Mouse (Mus musculus) cortical plate, adult 2 months (tissue): ENCODE results near the gene Thrb. TPM values are rescaled to one million over a fixed set of nuclear protein-coding genes. Genes with fewer than 3 reads are reported as not detected.

Experiments used
- H3K27ac ChIP-seq: fragments of 200-500 bp; 2 replicates; pipeline ENCODE4 v1.5.1; 2012; ENCODE audit warnings: low read length, control low read depth, inconsistent platforms; ENCODE audit not compliant: insufficient read depth
- H3K4me1 ChIP-seq: fragments of 200-500 bp; 2 replicates; pipeline ENCODE4 v1.6.1; 2011; ENCODE audit warnings: low read length; ENCODE audit not compliant: control insufficient read depth, insufficient read depth
- H3K4me3 ChIP-seq: fragments of 200-500 bp; 2 replicates; pipeline ENCODE4 v1.5.1; 2011; ENCODE audit warnings: mild to moderate bottlenecking, low read length, control low read depth; ENCODE audit not compliant: insufficient read depth
- CTCF ChIP-seq: fragments of 200-500 bp; IDR thresholded peaks from 2 replicates; pipeline ENCODE4 v1.5.1; 2011; ENCODE audit warnings: mild to moderate bottlenecking, control low read depth, low read length; ENCODE audit not compliant: insufficient read depth; ENCODE audit errors: extremely low read depth
- POLR2A ChIP-seq: fragments of 200-500 bp; IDR thresholded peaks from 2 replicates; pipeline ENCODE4 v1.6.1; 2011; ENCODE audit warnings: mild to moderate bottlenecking, low read length, control low read depth; ENCODE audit not compliant: insufficient read depth; ENCODE audit errors: extremely low read depth
- polyA plus RNA-seq: library from polyadenylated mRNA; depleted of rRNA; stranded (reverse); fragments of >200 nt; gene quantifications from 2 replicates; pipeline ENCODE4 v1.2.3, GENCODE M21; 2012

The Thrb gene
- polyA plus RNA-seq, 1 experiment = 27.3 TPM

- H3K4me3 ChIP-seq = no peak overlapping the region
- H3K27ac ChIP-seq = no peak overlapping the region
- TF ChIP-seq POLR2A (no peak), CTCF (no peak)
- H3K4me1 ChIP-seq = no peaks in the 10 kb centered on the region
Observed at GRCm38 (mm10) chr14:17959901-17960300, 299.8 kb downstream of the Thrb start.

GRCm38 (mm10) chr14:17967117-17967726, 307.2 kb downstream of the Thrb start:
- Histone ChIP-seq H3K4me1 (no peaks in the 10 kb centered on the region), H3K27ac (no peak overlapping the region), H3K4me3 (no peak overlapping the region)
- no peak for TF ChIP-seq POLR2A
- TF ChIP-seq CTCF = peak; percentile 81

- Histone ChIP-seq H3K4me3 (no peak overlapping the region), H3K27ac (no peak overlapping the region), H3K4me1 (no peaks in the 10 kb centered on the region)
- no peak for TF ChIP-seq POLR2A
Observed at GRCm38 (mm10) chr14:17972132-17972531, 312.1 kb downstream of the Thrb start.

DNA sequence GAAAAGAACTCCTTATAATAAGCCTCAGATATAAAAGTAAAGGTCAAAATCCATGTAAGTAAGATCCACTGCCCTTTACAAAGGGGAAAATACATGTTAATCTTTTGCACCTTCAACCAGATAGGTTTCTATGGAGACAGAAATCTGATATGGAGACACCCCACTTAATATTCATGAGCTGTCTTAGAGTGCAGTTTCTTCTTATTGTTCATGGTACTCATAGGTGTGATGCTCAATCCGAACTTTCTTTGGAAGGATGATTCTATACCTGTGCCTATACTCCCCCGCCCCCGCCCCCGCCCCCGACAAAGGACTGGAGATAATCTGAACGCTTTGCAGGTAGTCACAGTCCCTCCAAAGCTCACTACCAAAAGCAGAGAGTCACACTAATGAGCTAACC, 312.6 kb downstream of the Thrb start:
- no peak overlapping the region for H3K4me3 ChIP-seq
- TF ChIP-seq POLR2A (no peak), CTCF (no peak)
- no peak overlapping the region for H3K27ac ChIP-seq
- H3K4me1 ChIP-seq = no peaks in the 10 kb centered on the region

GRCm38 (mm10) chr14:17975786-17976185, 315.7 kb downstream of the Thrb start:
- H3K27ac ChIP-seq = no peak overlapping the region
- no peak for TF ChIP-seq CTCF
- no peak for TF ChIP-seq POLR2A
- H3K4me1 ChIP-seq = no peaks in the 10 kb centered on the region
- no peak overlapping the region for H3K4me3 ChIP-seq

- no peaks in the 10 kb centered on the region; the same call in 1 of the 2 replicates for H3K4me1 ChIP-seq
- no peak for TF ChIP-seq CTCF
- TF ChIP-seq POLR2A = no peak
- no peak overlapping the region for H3K4me3 ChIP-seq
- H3K27ac ChIP-seq = no peak overlapping the region
Observed at GRCm38 (mm10) chr14:17978259-17978658, 318.2 kb downstream of the Thrb start.

- Histone ChIP-seq H3K4me3 (no peak overlapping the region), H3K4me1 (no peaks in the 10 kb centered on the region; the same call in 1 of the 2 replicates), H3K27ac (no peak overlapping the region)
- TF ChIP-seq POLR2A = no peak
- TF ChIP-seq CTCF = no peak
Observed at GRCm38 (mm10) chr14:17981258-17981657, 321.2 kb downstream of the Thrb start.

- Histone ChIP-seq H3K4me1 (no peaks in the 10 kb centered on the region; the same call in 1 of the 2 replicates), H3K4me3 (no peak overlapping the region), H3K27ac (no peak overlapping the region)
- no peak for TF ChIP-seq POLR2A
- no peak for TF ChIP-seq CTCF
Observed at GRCm38 (mm10) chr14:17982017-17982416, 322.0 kb downstream of the Thrb start.

GRCm38 (mm10) chr14:17983390-17983789, 323.3 kb downstream of the Thrb start:
- TF ChIP-seq CTCF (no peak), POLR2A (no peak)
- Histone ChIP-seq H3K4me3 (no peak overlapping the region), H3K27ac (no peak overlapping the region), H3K4me1 (no peaks in the 10 kb centered on the region; the same call in 1 of the 2 replicates)

GRCm38 (mm10) chr14:17983839-17984238, 323.8 kb downstream of the Thrb start:
- Histone ChIP-seq H3K4me1 (no peaks in the 10 kb centered on the region; the same call in 1 of the 2 replicates), H3K27ac (no peak overlapping the region)
- no peak for TF ChIP-seq CTCF

More at GRCm38 (mm10) chr14:17983839-17984238, 323.8 kb downstream of the Thrb start:
- no peak overlapping the region for H3K4me3 ChIP-seq
